Mouse (Mus musculus): ENCODE data around the gene Apol7a. TPM values are rescaled to one million over a fixed set of nuclear protein-coding genes. Genes with fewer than 3 reads are reported as not detected.

Apol7a gene
- polyA plus RNA-seq, 2 experiments from 2014 or later: not detected

DNA sequence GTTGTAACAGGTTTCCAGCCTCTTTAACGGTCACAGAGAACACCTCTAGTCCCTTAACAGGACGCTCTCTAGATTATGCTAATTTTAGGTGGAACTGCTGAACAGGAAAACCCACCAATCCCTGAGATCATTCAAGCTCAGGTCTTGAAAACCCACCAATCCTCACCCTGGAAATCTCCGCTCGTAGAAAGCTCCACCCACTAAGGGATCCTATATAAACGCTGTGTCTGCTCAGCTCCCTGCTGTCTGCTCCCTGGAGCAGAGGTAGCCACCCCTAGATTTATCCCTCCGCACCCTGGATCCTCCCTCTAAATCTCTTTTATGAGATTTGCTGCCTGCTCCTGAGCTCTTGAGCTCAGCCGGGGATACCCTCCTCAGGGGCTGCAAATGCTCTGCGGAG, 28.3 kb downstream of the Apol7a start:
- ATAC-seq: no peak

DNA sequence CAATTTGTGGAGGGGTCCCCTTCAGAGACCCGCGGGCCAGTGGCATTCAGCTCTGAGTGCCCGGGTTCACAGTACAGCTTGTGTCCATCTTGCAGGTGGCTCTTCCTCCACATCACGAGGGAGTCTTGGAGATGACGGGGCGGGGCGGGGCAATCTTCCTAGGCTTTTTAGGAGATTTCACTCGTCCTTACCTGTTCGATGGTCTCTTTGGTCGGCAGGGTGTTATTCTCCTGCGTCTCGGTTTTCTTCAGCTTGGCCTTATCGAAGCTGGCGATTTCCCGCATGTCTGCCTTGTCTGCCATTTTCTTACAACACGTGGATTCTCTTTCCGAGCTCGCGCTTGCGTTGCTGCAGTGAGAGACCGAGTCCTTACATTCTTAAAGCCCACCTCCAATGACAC, 28.9 kb downstream of the Apol7a start:
- no peak for ATAC-seq

- no peak for ATAC-seq
These were observed 30.0 kb downstream of the Apol7a start for GRCm38 (mm10) chr15:77368818-77369320.

GRCm38 (mm10) chr15:77368148-77368547, 30.8 kb downstream of the Apol7a start:
- peak; percentile 81 for ATAC-seq

DNA sequence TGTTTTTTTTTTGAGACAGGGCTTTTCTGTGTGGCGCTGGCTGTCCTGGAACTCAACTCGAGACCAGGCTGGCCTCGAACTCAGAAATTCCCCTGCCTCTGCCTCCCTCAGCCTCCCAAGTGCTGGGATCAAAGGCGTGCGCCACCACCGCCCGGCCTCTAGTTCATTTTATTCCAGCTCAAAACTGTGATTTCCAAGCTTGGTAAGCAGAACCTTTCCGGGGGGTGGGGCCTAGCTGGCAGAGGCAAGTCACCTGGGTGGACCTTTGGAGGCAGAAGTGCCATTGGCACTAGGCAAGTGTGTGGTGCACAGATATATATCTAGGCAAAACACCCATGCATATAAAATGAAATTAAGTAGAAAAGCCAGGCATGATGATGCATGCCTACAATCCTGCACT, 31.4 kb downstream of the Apol7a start:
- no peak for ATAC-seq

DNA sequence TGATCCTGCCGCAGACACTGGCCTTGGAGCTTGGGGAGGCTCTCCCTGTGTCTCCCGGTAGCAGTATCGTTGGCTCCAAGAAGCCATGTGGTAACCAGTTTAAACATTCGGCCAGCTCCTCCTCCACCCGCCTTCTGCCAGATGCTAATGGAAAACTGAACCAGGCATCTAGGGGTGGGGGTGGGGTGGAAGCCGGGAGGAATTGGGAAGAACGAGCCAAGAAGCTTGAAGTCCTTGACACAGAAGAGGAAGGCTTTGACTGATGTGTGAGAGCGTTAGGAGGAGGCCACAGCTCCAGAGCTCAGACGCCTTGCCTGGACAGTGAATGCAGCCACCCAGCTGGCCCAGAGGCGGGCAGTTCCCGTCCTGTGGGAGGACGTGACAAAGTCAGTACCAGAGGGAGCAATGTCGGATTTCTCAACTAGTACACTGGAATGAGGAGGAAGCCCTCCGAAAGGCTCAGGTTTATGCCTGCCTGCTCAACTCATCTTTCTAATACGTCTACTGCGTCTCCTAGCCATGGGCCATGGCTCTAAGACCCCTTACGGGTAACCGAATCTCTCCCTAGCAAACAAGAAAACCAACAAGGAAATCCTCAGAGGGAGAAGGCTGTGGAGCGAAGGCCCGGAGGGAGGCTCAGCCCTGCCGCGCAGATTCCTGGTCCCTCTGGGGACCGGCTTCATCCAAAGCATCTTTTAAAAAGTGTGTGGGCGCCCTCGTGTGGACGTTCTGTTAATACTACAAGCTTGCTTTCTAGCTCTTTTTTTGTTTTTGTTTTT, 32.0 kb downstream of the Apol7a start:
- no peak for ATAC-seq

DNA sequence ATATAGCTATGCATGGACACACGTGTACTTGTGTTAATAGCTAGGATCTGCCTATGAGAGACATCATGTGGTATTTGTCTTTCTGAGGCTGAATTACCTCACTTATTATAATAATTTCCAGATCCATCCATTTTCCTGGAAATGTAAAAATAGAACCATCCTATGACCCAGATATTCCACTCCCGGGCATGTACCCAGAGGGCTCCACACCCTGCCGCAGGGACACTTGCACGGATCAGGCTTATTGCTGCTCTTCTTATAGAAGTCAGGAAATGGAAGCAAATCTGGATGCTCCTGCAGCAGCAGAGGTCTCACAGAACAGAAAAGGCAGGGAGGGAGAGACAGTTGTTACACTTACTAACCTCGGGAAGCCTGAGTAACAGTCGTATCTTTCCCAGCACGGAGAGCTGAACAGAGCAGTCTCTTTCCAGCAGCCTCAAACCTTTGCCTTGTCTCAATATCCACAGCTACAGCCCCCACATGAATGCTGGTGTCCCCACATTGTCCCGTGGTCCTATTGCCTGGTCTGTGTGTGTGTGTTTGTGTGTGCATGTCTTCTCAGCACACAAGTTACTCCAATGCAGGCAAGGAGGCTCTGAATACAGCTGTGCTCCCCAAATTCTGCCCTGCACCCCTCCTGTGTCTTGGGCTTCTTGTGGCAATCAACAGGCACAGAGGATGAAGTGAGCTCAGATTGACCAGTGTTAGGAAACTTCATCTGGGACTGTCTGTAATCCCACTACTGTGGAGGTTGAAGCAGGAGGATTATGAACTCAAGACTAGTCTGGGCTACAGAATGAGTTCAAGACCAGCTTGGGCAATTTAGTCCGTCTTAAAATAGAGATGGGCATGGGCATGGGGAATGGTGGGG, 33.0 kb downstream of the Apol7a start:
- ATAC-seq: no peak

DNA sequence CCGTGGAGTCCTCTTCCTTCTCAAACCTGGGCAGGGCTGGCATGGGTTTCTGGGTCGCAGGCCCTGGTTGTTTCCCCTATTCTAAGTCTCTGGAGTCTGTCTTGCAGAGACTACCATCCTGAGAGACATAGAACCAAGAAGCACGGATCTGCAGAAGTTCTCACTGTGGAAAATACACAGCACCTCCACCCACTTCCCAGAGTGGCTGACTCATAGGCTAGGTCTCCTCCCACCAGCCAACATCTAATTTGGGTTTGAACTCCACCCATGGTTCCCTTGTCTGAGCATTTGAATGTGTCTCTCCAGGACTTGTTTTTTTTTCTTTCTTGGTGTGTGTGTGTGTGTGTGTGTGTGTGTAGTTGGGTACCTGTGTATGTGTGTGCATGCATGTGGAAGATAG, 34.9 kb downstream of the Apol7a start:
- ATAC-seq: no peak

GRCm38 (mm10) chr15:77363578-77363977, 35.3 kb downstream of the Apol7a start:
- no peak for ATAC-seq

DNA sequence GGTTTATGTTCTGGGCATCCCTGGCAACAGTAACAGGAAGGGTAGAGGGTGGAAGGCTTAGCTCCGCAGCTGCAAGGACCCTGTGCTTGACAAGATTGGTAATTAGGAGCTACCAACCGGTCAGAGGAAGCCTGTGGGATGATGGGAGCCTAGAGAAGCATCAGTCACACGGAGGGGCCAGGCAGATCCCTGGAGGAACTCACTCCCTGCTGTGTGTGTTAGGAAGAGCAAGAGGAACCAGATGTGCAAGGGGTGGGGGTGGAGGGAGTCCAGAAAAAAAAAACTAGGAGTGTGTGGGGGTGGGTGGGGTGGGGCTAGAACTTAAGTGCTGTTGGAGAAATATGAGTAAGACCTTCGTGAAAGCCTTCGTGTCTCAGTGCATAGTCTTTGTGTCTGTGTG, 36.0 kb downstream of the Apol7a start:
- no peak for ATAC-seq

GRCm38 (mm10) chr15:77359905-77360304, 39.0 kb downstream of the Apol7a start:
- no peak for ATAC-seq

DNA sequence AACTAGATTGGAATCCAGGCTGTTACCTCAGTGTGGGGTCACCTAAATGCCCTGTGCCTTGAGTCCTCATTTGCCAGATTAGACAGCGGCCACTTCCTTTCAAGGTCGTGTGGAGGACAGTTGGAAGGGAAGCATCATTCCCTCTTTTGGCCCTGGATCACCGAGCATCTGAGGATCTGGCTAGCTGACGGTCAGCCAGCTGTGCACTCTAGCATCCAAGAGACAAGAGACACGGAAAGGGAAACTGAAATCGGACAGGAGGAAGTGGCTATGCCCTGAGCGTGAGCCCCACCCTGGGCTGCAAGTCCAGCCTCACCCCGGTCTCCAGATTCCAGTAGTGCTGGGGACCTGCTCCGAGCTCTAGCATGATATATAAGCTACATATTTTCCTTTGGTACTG, 39.4 kb downstream of the Apol7a start:
- no peak for ATAC-seq

GRCm38 (mm10) chr15:77359084-77359483, 39.8 kb downstream of the Apol7a start:
- no peak for ATAC-seq

DNA sequence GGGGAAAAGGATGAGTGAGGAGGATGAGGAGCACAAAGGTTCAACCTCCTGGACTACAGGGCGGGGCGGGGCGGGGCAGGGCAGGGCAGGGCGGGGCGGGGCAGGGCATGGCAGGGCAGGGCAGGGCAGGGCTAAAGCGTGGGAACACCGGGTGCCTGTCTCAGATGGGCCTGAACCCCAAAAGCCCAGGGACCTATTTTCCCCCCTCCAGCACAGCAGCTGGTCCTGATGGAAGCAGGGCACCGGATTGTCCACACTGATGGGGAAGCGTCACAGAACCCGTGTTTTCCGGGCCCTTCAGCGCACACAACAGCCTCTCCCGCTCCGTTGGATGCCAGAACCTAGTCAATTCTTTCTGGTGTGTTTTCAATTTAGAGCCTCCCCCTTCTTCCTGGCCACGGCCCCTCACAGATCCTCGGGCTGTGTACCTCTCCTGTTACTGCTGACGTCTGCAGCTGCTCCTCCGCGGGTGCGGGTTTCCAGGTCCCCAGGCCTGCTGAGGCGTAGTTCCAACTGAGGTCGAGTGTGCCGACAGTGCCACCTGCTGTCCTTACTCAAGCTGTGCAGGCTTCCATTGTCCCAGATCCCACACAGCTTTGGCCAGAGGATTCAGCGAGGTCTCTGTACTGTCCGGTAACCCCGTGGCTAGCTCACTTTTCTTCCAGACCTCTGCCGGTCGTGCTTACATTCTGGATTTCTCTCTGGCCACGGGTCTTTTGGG, 40.4 kb downstream of the Apol7a start:
- ATAC-seq: no peak

GRCm38 (mm10) chr15:77356248-77356810, 42.6 kb downstream of the Apol7a start:
- ATAC-seq: no peak

GRCm38 (mm10) chr15:77354848-77355551, 43.9 kb downstream of the Apol7a start:
- ATAC-seq: no peak

- no peak for ATAC-seq
These were observed 44.4 kb downstream of the Apol7a start for GRCm38 (mm10) chr15:77354496-77354847.

GRCm38 (mm10) chr15:77353764-77354163, 45.1 kb downstream of the Apol7a start:
- no peak for ATAC-seq

GRCm38 (mm10) chr15:77352863-77353262, 46.0 kb downstream of the Apol7a start:
- no peak for ATAC-seq

GRCm38 (mm10) chr15:77350117-77350516, 48.8 kb downstream of the Apol7a start:
- ATAC-seq: no peak

GRCm38 (mm10) chr15:77348146-77348545, 50.8 kb downstream of the Apol7a start:
- no peak for ATAC-seq
